Mouse (Mus musculus) MEL (cell line): ENCODE data around the gene Palm. TPM values are rescaled to one million over a fixed set of nuclear protein-coding genes. Genes with fewer than 3 reads are reported as not detected.
"Not testable (repeated sequence)": the region's sequence is repeated elsewhere in the genome, so short reads cannot be mapped to it uniquely, and the experiment has no call there.

ENCODE experiments used
- DNase-seq: peaks from one replicate; pipeline ENCODE4 v3.0.0; 2011; ENCODE audit warnings: low read depth, low spot score
- H3K27ac ChIP-seq: 2 replicates; pipeline ENCODE4 v1.5.1; 2012; ENCODE audit warnings: low read depth, mild to moderate bottlenecking, control low read depth, low read length, moderate library complexity; ENCODE audit not compliant: control insufficient read depth
- H3K27me3 ChIP-seq, 2 experiments: fragments of 150-350 bp in 1 of 2; sonication (generic) in 1 of 2; 2 replicates each; pipeline ENCODE4 v1.6.1; 2012; ENCODE audit warnings: low read length in 2 of 2, mild to moderate bottlenecking in 2 of 2, improper control_type of control experiment in 1 of 2, moderate library complexity in 1 of 2; ENCODE audit not compliant: insufficient read depth in 2 of 2, control insufficient read depth in 1 of 2
- H3K36me3 ChIP-seq, 2 experiments: 2 replicates each; pipeline ENCODE4 v1.6.1; 2012 to 2014; ENCODE audit warnings: low read length in 2 of 2, improper control_type of control experiment in 1 of 2, inconsistent platforms in 1 of 2, mild to moderate bottlenecking in 1 of 2; ENCODE audit not compliant: insufficient read depth in 2 of 2, control insufficient read depth in 1 of 2
- H3K4me1 ChIP-seq, 2 experiments: fragments of 150-350 bp in 1 of 2; sonication (generic) in 1 of 2; 2 replicates each; pipeline ENCODE4 v1.6.1; 2012; ENCODE audit warnings: low read length in 2 of 2, improper control_type of control experiment in 1 of 2, mild to moderate bottlenecking in 1 of 2; ENCODE audit not compliant: insufficient read depth in 2 of 2, control insufficient read depth in 1 of 2
- H3K4me3 ChIP-seq, 2 experiments: fragments of 150-350 bp in 1 of 2; sonication (generic) in 1 of 2; 2 replicates each; pipeline ENCODE4 v1.5.1; 2012; ENCODE audit warnings: low read depth in 2 of 2, low read length in 2 of 2, mild to moderate bottlenecking in 2 of 2, moderate library complexity in 2 of 2, control low read depth in 1 of 2, improper control_type of control experiment in 1 of 2; ENCODE audit not compliant: control insufficient read depth in 1 of 2, insufficient read depth in 1 of 2
- H3K79me2 ChIP-seq: 2 replicates; pipeline ENCODE4 v1.6.1; 2012; ENCODE audit warnings: mild to moderate bottlenecking, low read length, moderate library complexity; ENCODE audit not compliant: control insufficient read depth, poor library complexity, insufficient read depth
- H3K9ac ChIP-seq: 2 replicates; pipeline ENCODE4 v1.6.1; 2012; ENCODE audit warnings: low read depth, mild to moderate bottlenecking, control low read depth, low read length, moderate library complexity; ENCODE audit not compliant: control insufficient read depth, poor library complexity, severe bottlenecking
- H3K9me3 ChIP-seq: fragments of 150-350 bp; sonication (generic); replicated peaks from 2 replicates; pipeline ENCODE4 v1.6.1; 2012; ENCODE audit warnings: mild to moderate bottlenecking, low read length, improper control_type of control experiment, moderate library complexity; ENCODE audit not compliant: insufficient read depth
- BHLHE40 ChIP-seq: IDR thresholded peaks from 2 replicates; pipeline ENCODE4 v1.6.1; 2012; ENCODE audit warnings: low read depth, mild to moderate bottlenecking, inconsistent platforms, low read length, improper control_type of control experiment, borderline replicate concordance
- CHD1 ChIP-seq: IDR thresholded peaks from 2 replicates; pipeline ENCODE4 v1.6.1; 2012; ENCODE audit warnings: low read depth, mild to moderate bottlenecking, inconsistent platforms, low read length, improper control_type of control experiment
- E2F4 ChIP-seq: IDR thresholded peaks from 2 replicates; pipeline ENCODE4 v1.6.1; 2011; ENCODE audit warnings: low read depth, low read length, improper control_type of control experiment, borderline replicate concordance
- ETS1 ChIP-seq: IDR thresholded peaks from 2 replicates; pipeline ENCODE4 v1.6.1; 2012; ENCODE audit warnings: low read depth, mild to moderate bottlenecking, inconsistent platforms, low read length, improper control_type of control experiment, moderate library complexity
- GABPA ChIP-seq: IDR thresholded peaks from 2 replicates; pipeline ENCODE4 v1.6.1; 2012; ENCODE audit warnings: low read depth, mild to moderate bottlenecking, inconsistent platforms, low read length, improper control_type of control experiment, moderate library complexity
- HCFC1 ChIP-seq: IDR thresholded peaks from 2 replicates; pipeline ENCODE4 v1.6.1; 2012; ENCODE audit warnings: low read depth, mild to moderate bottlenecking, inconsistent platforms, low read length, improper control_type of control experiment, moderate library complexity
- MAZ ChIP-seq: IDR thresholded peaks from 2 replicates; pipeline ENCODE4 v1.6.1; 2012; ENCODE audit warnings: low read depth, mild to moderate bottlenecking, inconsistent platforms, low read length, improper control_type of control experiment
- MEF2A ChIP-seq: IDR thresholded peaks from 2 replicates; pipeline ENCODE4 v1.6.1; 2014; ENCODE audit warnings: low read depth, mild to moderate bottlenecking, inconsistent platforms, low read length, improper control_type of control experiment; ENCODE audit not compliant: poor library complexity, insufficient replicate concordance, severe bottlenecking; ENCODE audit errors: extremely low read depth
- MXI1 ChIP-seq: IDR thresholded peaks from 2 replicates; pipeline ENCODE4 v1.6.1; 2011; ENCODE audit warnings: mild to moderate bottlenecking, low read depth, low read length, improper control_type of control experiment
- MYB ChIP-seq: IDR thresholded peaks from 2 replicates; pipeline ENCODE4 v1.6.1; 2011; ENCODE audit warnings: mild to moderate bottlenecking, low read depth, low read length, improper control_type of control experiment
- NELFE ChIP-seq: IDR thresholded peaks from 2 replicates; pipeline ENCODE4 v1.6.1; 2011; ENCODE audit warnings: low read depth, low read length, improper control_type of control experiment
- NRF1 ChIP-seq: IDR thresholded peaks from 2 replicates; pipeline ENCODE4 v1.6.1; 2014; ENCODE audit warnings: low read depth, mild to moderate bottlenecking, inconsistent platforms, low read length, improper control_type of control experiment, moderate library complexity; ENCODE audit not compliant: poor library complexity, insufficient read depth, severe bottlenecking
- POLR2AphosphoS5 ChIP-seq: IDR thresholded peaks from 2 replicates; pipeline ENCODE4 v1.6.1; 2012; ENCODE audit warnings: low read depth, borderline replicate concordance, mild to moderate bottlenecking, inconsistent platforms, low read length, moderate library complexity, mixed read lengths
- RCOR1 ChIP-seq: IDR thresholded peaks from 2 replicates; pipeline ENCODE4 v1.6.1; 2012; ENCODE audit warnings: low read depth, mild to moderate bottlenecking, inconsistent platforms, low read length, improper control_type of control experiment
- SIN3A ChIP-seq: IDR thresholded peaks from 2 replicates; pipeline ENCODE4 v1.6.1; 2012; ENCODE audit warnings: low read length, improper control_type of control experiment, inconsistent platforms
- TCF12 ChIP-seq: IDR thresholded peaks from 2 replicates; pipeline ENCODE4 v1.6.1; 2014; ENCODE audit warnings: low read depth, mild to moderate bottlenecking, inconsistent platforms, low read length, improper control_type of control experiment, moderate library complexity
- UBTF ChIP-seq: IDR thresholded peaks from 2 replicates; pipeline ENCODE4 v1.6.1; 2012; ENCODE audit warnings: low read depth, mild to moderate bottlenecking, inconsistent platforms, low read length, improper control_type of control experiment, moderate library complexity, borderline replicate concordance; ENCODE audit not compliant: insufficient read depth
- USF1 ChIP-seq: IDR thresholded peaks from 2 replicates; pipeline ENCODE4 v1.6.1; 2014; ENCODE audit warnings: low read depth, mild to moderate bottlenecking, inconsistent platforms, low read length, improper control_type of control experiment, moderate library complexity
- USF2 ChIP-seq, 2 experiments: IDR thresholded peaks; 2 replicates each; pipeline ENCODE4 v1.6.1; 2011 to 2012; ENCODE audit warnings: improper control_type of control experiment in 2 of 2, low read length in 2 of 2, borderline replicate concordance in 1 of 2, inconsistent platforms in 1 of 2, low read depth in 1 of 2, mild to moderate bottlenecking in 1 of 2; ENCODE audit not compliant: insufficient read depth in 1 of 2
- ZNF384 ChIP-seq: IDR thresholded peaks from 2 replicates; pipeline ENCODE4 v1.6.1; 2012; ENCODE audit warnings: low read depth, mild to moderate bottlenecking, inconsistent platforms, low read length, improper control_type of control experiment
- polyA plus RNA-seq, 2 experiments: library from polyadenylated mRNA; stranded (reverse) in 1 of 2; unstranded in 1 of 2; fragments of >175 nt in 1 of 2; fragments of >200 nt in 1 of 2; gene quantifications; 2 replicates each; pipeline versions ENCODE4 v1.2.1 to v1.2.4; 2012; ENCODE audit warnings: low replicate concordance in 2 of 2, low read depth in 1 of 2; ENCODE audit not compliant: insufficient read length in 2 of 2, insufficient read depth in 1 of 2, missing spikeins in 1 of 2
- total RNA-seq: library from RNA; depleted of rRNA; stranded (reverse); fragments of 300-350 nt; gene quantifications from 2 replicates; pipeline ENCODE4 v1.2.3, GENCODE M21; 2012

The Palm gene
- total and polyA plus RNA-seq, 3 experiments: 4.8 to 15.5 TPM; not detected in 1

DNA sequence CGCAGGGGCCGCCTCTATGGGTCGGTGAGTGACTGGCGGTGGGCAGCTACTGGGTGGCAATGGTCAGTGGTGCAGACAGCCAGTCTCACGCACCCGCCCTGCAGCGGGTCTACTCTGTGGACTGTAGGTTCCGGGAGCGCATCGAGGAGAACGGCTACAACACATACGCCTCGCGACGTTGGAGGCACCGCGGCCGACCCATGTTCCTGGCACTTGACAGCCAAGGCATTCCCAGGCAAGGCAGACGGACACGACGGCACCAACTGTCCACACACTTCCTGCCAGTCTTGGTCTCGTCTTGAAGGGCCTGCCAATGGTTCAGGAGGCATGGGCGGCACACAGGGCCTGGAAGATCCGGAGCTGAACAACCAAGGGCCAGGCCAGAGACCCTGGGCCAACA, 36.7 kb upstream of the Palm start:
- DNase-seq: no peak
- Histone ChIP-seq H3K27ac (no peak overlapping the region), H3K4me3 (no peak overlapping the region), H3K36me3 (peaks cover 0 to 4% of the 10 kb centered on the region in 2 experiments; a peak in 1 of 4 replicates), H3K4me1 (no peaks in the 10 kb centered on the region), H3K27me3 (no peaks in the 10 kb centered on the region), H3K79me2 (no peaks in the 10 kb centered on the region), H3K9ac (no peak overlapping the region), H3K9me3 (no peaks in the 10 kb centered on the region)
- no peak for TF ChIP-seq NELFE
- no peak for TF ChIP-seq USF1
- no peak for TF ChIP-seq MAZ
- no peak for TF ChIP-seq GABPA
- TF ChIP-seq MYB: no peak
- TF ChIP-seq E2F4: no peak
- no peak for TF ChIP-seq NRF1
- TF ChIP-seq USF2 (IDR thresholded peaks at IDR 0.05; ENCODE audit: borderline replicate concordance in 1 of 2, insufficient read depth in 1 of 2, low read depth in 1 of 2, low read length in 2 of 2): no peak
- TF ChIP-seq SIN3A: no peak
- no peak for TF ChIP-seq MXI1
- TF ChIP-seq TCF12: no peak
- no peak for TF ChIP-seq ETS1
- no peak for TF ChIP-seq HCFC1
- TF ChIP-seq BHLHE40: no peak
- no peak for TF ChIP-seq UBTF
- TF ChIP-seq RCOR1: no peak
- TF ChIP-seq MEF2A: no peak
- TF ChIP-seq CHD1: no peak
- TF ChIP-seq POLR2AphosphoS5: no peak

- peaks cover 20% of the 10 kb centered on the region for H3K79me2 ChIP-seq
- not testable (repeated sequence) for H3K4me1 ChIP-seq, DNase-seq, H3K27me3 ChIP-seq, H3K4me3 ChIP-seq, H3K27ac ChIP-seq, H3K9ac ChIP-seq, H3K9me3 ChIP-seq, H3K36me3 ChIP-seq
- peak; percentile 64 for TF ChIP-seq ZNF384
Observed at GRCm38 (mm10) chr10:79759675-79760074, 33.7 kb upstream of the Palm start.
